Mouse (Mus musculus): ENCODE measurements around the gene Hcn1.

DNA sequence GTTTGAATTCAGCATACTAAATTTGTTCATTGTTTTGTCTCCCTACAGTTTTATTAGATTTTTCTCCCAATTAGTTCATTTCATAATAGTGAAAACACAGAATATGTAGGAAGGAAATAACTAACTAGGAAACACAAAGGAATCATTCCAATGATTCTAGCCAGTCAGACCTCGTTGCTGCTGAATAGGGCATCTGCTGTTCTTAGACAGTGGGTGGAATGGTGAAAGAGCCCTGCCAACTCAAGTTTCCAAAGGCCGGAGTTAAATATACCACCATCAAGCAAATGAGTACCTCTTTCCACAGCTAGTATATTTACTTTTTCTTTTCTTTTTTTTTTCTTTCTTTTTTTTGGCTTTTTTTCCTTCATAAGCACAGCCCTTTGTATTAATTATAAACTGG lies 55.4 kb downstream of the Hcn1 start:
- TF ChIP-seq CTCF (conservative IDR thresholded peaks at IDR 0.05; ENCODE audit: low read length), result no peak
- no peak for TF ChIP-seq POU5F1 (IDR thresholded peaks at IDR 0.05; ENCODE audit: borderline replicate concordance, low read length)

Data from E14TG2a.4 (cell line).